Mouse (Mus musculus) intestine, postnatal 0 days (tissue): ENCODE results near the gene Chmp2a. TPM values are rescaled to one million over a fixed set of nuclear protein-coding genes. Genes with fewer than 3 reads are reported as not detected.

Source experiments
- ATAC-seq: fragments of 200-750 bp; cut with Nextera tagmentation; 2 replicates; pipeline ENCODE4 v1.8.0; 2017; ENCODE audit warnings: mild to moderate bottlenecking, moderate TSS enrichment, moderate library complexity
- H3K27ac ChIP-seq: fragments of 300-500 bp; sonication (generic); 2 replicates; pipeline ENCODE4 v1.5.1; 2014; ENCODE audit warnings: mild to moderate bottlenecking, low read depth, low read length, moderate library complexity
- H3K27me3 ChIP-seq: fragments of 300-500 bp; sonication (generic); replicated peaks from 2 replicates; pipeline ENCODE4 v1.6.1; 2014; ENCODE audit warnings: low read length, mixed read lengths; ENCODE audit not compliant: control insufficient read depth, insufficient read depth
- H3K36me3 ChIP-seq: fragments of 300-500 bp; sonication (generic); 2 replicates; pipeline ENCODE4 v1.6.1; 2014; ENCODE audit warnings: mild to moderate bottlenecking, moderate library complexity; ENCODE audit not compliant: control insufficient read depth, insufficient read depth
- H3K4me1 ChIP-seq: fragments of 300-500 bp; sonication (generic); replicated peaks from 2 replicates; pipeline ENCODE4 v1.6.1; 2014; ENCODE audit warnings: antibody characterized with exemption, low read length, mixed read lengths; ENCODE audit not compliant: control insufficient read depth, insufficient read depth
- H3K4me2 ChIP-seq: fragments of 300-500 bp; sonication (generic); replicated peaks from 2 replicates; pipeline ENCODE4 v1.6.1; 2014; ENCODE audit warnings: low read depth, mild to moderate bottlenecking, moderate library complexity
- H3K4me3 ChIP-seq: fragments of 300-500 bp; sonication (generic); 2 replicates; pipeline ENCODE4 v1.5.1; 2014; ENCODE audit warnings: low read depth, low read length
- H3K9ac ChIP-seq: fragments of 300-500 bp; sonication (generic); 2 replicates; pipeline ENCODE4 v1.6.1; 2014; ENCODE audit warnings: mild to moderate bottlenecking, low read depth, low read length
- H3K9me3 ChIP-seq: fragments of 300-500 bp; sonication (generic); 2 replicates; pipeline ENCODE4 v1.6.1; 2016; ENCODE audit warnings: mixed run types; ENCODE audit not compliant: control insufficient read depth
- CTCF ChIP-seq: sonication (generic); IDR thresholded peaks from 2 replicates; pipeline ENCODE4 v1.5.1; 2016; ENCODE audit warnings: low read depth, mild to moderate bottlenecking, control low read depth, antibody characterized with exemption, moderate library complexity
- WGBS: fragments of 180-500 bp; shearing (Covaris S2); extraction: QIAGEN DNeasy Blood & Tissue Kit; methylation state at CpG from one replicate; pipeline ENCODE4 v1.1.7; 2014; 5-methylcytosine and 5-hydroxymethylcytosine counted together
- polyA plus RNA-seq: library from polyadenylated mRNA; unstranded; fragments of >200 nt; fragmentation: Nextera tagmentation; extraction: Ambion mirVana; gene quantifications from 2 replicates; pipeline ENCODE4 v1.2.1, GENCODE M21; 2015

The Chmp2a gene
- polyA plus RNA-seq, 1 experiment from 2014 or later = 329 TPM

- WGBS = 91% methylated on average over 3 of the region's 3 CpGs
- H3K4me1 ChIP-seq = no peaks in the 10 kb centered on the region
- TF ChIP-seq CTCF = no peak
- ATAC-seq = no peak
- H3K27me3 ChIP-seq = no peaks in the 10 kb centered on the region
- no peak within 1 kb of the TSS for H3K27ac ChIP-seq
- no peaks in the 10 kb centered on the region for H3K9me3 ChIP-seq
- H3K4me3 ChIP-seq = no peak within 1 kb of the TSS
- no peaks in the 10 kb centered on the region for H3K36me3 ChIP-seq
- H3K4me2 ChIP-seq = no peak within 1 kb of the TSS
- no peak within 1 kb of the TSS for H3K9ac ChIP-seq
Measured at GRCm38 (mm10) chr7:12998851-12999250, 35.8 kb downstream of the Chmp2a start, which contains the start of gene Trim28. Gene Trim28, plus strand, starts transcription at chr7:12999114.

DNA sequence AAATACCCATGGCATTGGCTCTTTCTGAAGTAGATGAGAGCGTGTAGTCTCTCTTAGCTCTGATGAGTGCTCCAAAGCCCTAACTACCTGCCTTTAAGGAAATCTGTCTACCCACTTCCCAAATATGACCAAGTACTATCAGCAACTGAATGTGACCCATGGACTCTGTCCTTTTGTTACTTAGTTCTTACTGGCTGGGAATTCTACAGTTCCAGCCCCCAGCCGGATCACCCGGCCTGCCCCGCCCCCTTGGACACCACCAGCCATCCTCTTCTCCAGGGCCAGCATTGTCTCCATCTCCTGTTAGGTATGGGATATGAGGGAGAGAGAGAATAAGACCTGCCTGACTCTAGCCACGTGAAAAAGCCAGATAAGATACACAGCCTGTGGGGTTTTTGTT is 36.6 kb downstream of the Chmp2a start, which contains the start of gene Slc27a5:
TSS of gene Slc27a5 (minus strand) at position 140 of the 400 bp plus-strand sequence.
- Histone ChIP-seq H3K27me3 (no peaks in the 10 kb centered on the region), H3K36me3 (no peaks in the 10 kb centered on the region), H3K4me3 (no peak within 1 kb of the TSS), H3K9ac (no peak within 1 kb of the TSS), H3K9me3 (no peaks in the 10 kb centered on the region), H3K4me1 (no peaks in the 10 kb centered on the region), H3K27ac (no peak within 1 kb of the TSS), H3K4me2 (no peak within 1 kb of the TSS)
- 62% methylated on average over 5 of the region's 5 CpGs for WGBS
- no peak for TF ChIP-seq CTCF
- no peak for ATAC-seq

DNA sequence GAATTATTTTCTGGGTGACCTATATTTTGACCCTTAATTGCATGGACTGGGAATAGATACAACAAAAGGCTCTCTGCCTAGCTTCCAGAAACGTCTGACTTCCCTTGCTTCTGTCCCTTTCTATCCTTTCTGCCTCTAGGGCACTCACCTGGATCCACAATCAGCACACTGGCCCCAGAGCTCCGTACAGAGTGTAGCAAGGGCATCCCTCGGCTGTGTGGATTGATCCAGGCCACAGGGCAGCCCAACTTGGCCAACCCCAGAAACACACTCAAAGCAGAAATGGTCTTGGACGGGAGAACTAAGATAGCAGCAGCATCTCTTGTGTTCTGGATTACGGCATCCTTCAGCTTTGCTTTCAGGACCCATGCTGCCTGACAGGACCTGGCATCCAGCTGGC is 37.4 kb downstream of the Chmp2a start:
- WGBS = 66% methylated on average over 5 of the region's 5 CpGs
- Histone ChIP-seq H3K4me1 (no peaks in the 10 kb centered on the region), H3K9ac (no peak overlapping the region), H3K9me3 (no peaks in the 10 kb centered on the region), H3K27ac (no peak overlapping the region), H3K36me3 (no peaks in the 10 kb centered on the region), H3K4me2 (no peak overlapping the region), H3K4me3 (no peak overlapping the region), H3K27me3 (no peaks in the 10 kb centered on the region)
- no peak for ATAC-seq
- TF ChIP-seq CTCF = no peak

DNA sequence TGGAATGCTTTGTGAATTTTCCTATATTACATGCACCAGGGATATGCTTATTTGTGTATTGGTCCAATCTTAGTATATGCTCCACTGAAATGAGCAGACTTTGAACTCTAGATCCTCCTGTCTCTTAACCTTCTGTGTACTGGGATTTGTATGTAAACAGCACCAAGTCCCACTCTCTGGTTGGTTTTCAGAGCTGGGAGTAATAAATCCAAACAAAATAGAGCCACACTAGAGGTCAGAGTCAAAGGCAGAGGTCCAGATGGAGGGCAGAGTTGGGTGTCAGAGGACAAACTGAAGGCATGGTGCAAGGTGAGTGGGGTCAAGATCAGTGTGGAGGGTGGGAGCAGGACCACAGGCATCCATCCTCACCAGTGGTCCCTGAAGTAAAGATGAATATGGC is 38.7 kb downstream of the Chmp2a start:
- no peaks in the 10 kb centered on the region for H3K9me3 ChIP-seq
- no peak for TF ChIP-seq CTCF
- H3K27me3 ChIP-seq = no peaks in the 10 kb centered on the region
- no peak for ATAC-seq
- no peak overlapping the region for H3K4me2 ChIP-seq
- H3K27ac ChIP-seq = no peak overlapping the region
- H3K36me3 ChIP-seq = no peaks in the 10 kb centered on the region
- H3K9ac ChIP-seq = no peak overlapping the region
- H3K4me3 ChIP-seq = no peak overlapping the region
- no peaks in the 10 kb centered on the region for H3K4me1 ChIP-seq

DNA sequence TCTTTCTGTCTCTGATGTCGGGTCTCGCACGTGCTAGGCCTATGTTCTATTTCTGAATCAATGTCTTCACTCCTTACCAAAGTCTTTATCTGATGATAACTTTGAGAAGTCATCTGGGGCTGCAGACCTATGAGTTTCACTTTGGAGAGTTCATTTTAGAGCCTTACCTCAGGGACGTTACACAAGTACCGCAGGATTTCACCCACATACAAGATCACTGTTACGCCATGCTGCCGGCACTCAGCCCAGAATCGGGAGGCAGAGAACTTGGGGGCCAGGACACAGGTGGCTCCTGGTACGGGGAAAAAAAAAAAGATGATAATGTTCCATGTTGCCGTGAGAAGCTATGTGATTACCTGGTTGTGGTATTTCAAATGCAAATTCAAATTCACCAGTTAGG is 41.5 kb downstream of the Chmp2a start:
- ATAC-seq = no peak
- Histone ChIP-seq H3K9me3 (no peaks in the 10 kb centered on the region), H3K4me2 (no peak overlapping the region), H3K27me3 (no peaks in the 10 kb centered on the region), H3K36me3 (no peaks in the 10 kb centered on the region), H3K4me1 (no peaks in the 10 kb centered on the region), H3K27ac (no peak overlapping the region), H3K9ac (no peak overlapping the region), H3K4me3 (no peak overlapping the region)
- WGBS = 89% methylated on average over 10 of the region's 10 CpGs
- TF ChIP-seq CTCF = no peak

DNA sequence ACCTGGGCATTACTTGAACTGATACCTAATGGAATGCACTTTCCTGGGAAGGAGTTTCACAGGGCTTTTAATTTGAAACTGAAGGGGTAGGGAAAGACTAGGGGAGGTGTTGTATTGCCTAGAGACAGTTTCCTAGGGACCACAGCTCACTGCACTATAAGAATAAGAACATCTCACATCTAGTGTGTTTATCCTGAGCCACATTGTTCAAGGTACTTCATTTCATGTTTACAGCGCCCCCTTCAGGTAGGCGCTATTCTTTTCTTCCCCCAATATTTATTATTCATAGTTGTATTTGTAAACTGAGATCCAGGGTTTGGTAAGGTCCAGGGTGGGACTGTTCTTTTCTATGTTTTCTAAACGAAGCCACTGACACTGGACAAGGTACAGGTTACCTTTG is 42.4 kb downstream of the Chmp2a start:
- Histone ChIP-seq H3K4me1 (no peaks in the 10 kb centered on the region), H3K27ac (no peak overlapping the region), H3K4me2 (no peak overlapping the region), H3K27me3 (no peaks in the 10 kb centered on the region), H3K36me3 (no peaks in the 10 kb centered on the region), H3K4me3 (no peak overlapping the region), H3K9me3 (no peaks in the 10 kb centered on the region), H3K9ac (no peak overlapping the region)
- no peak for ATAC-seq
- WGBS = 2% methylated on average over 3 of the region's 3 CpGs
- peak; percentile 70 for TF ChIP-seq CTCF
